Mouse (Mus musculus) neural tube, embryonic 13.5 days (tissue): ENCODE results near the gene Sf3b4. TPM values are rescaled to one million over a fixed set of nuclear protein-coding genes. Genes with fewer than 3 reads are reported as not detected.
A peak's percentile ranks its signal among the peaks of the same experiment; 100 is the strongest.

Source experiments
- ATAC-seq: fragments of 200-750 bp; cut with Nextera tagmentation; 2 replicates; pipeline ENCODE4 v1.8.0; 2017; ENCODE audit warnings: low read depth, mild to moderate bottlenecking, moderate TSS enrichment, moderate library complexity
- H3K27ac ChIP-seq: fragments of 300-500 bp; sonication (generic); replicated peaks from 2 replicates; pipeline ENCODE4 v1.5.1; 2015; ENCODE audit warnings: moderate library complexity, mild to moderate bottlenecking, inconsistent platforms
- H3K27me3 ChIP-seq: fragments of 300-500 bp; sonication (generic); 2 replicates; pipeline ENCODE4 v1.6.1; 2015; ENCODE audit warnings: mild to moderate bottlenecking, inconsistent platforms
- H3K36me3 ChIP-seq: fragments of 300-500 bp; sonication (generic); 2 replicates; pipeline ENCODE4 v1.6.1; 2015; ENCODE audit warnings: mild to moderate bottlenecking, inconsistent platforms
- H3K4me1 ChIP-seq: fragments of 300-500 bp; sonication (generic); replicated peaks from 2 replicates; pipeline ENCODE4 v1.6.1; 2015; ENCODE audit warnings: inconsistent platforms
- H3K4me2 ChIP-seq: fragments of 300-500 bp; sonication (generic); 2 replicates; pipeline ENCODE4 v1.6.1; 2015; ENCODE audit warnings: inconsistent platforms, mild to moderate bottlenecking, moderate library complexity
- H3K4me3 ChIP-seq: fragments of 300-500 bp; sonication (generic); 2 replicates; pipeline ENCODE4 v1.5.1; 2015; ENCODE audit warnings: mild to moderate bottlenecking, inconsistent platforms
- H3K9ac ChIP-seq: fragments of 300-500 bp; sonication (generic); 2 replicates; pipeline ENCODE4 v1.6.1; 2015; ENCODE audit warnings: moderate library complexity, mild to moderate bottlenecking, inconsistent platforms
- H3K9me3 ChIP-seq: fragments of 300-500 bp; sonication (generic); 2 replicates; pipeline ENCODE4 v1.6.1; 2016; ENCODE audit warnings: inconsistent platforms
- WGBS: fragments of 180-500 bp; shearing (Covaris S2); methylation state at CpG from one replicate; pipeline ENCODE4 v1.1.7; 2015; 5-methylcytosine and 5-hydroxymethylcytosine counted together
- polyA plus RNA-seq: library from polyadenylated mRNA; unstranded; fragments of >200 nt; fragmentation: Nextera tagmentation; extraction: Ambion mirVana; gene quantifications from 2 replicates; pipeline ENCODE4 v1.2.1, GENCODE M21; 2015

The Sf3b4 gene
- 135 and 145 TPM in 2 replicates for polyA plus RNA-seq

- Histone ChIP-seq H3K4me3 (peak within 1 kb of the TSS; percentile 74), H3K27me3 (no peaks in the 10 kb centered on the region), H3K36me3 (peaks cover 33% of the 10 kb centered on the region), H3K9me3 (no peaks in the 10 kb centered on the region), H3K4me2 (peak within 1 kb of the TSS; percentile 96), H3K4me1 (peaks cover 47% of the 10 kb centered on the region), H3K27ac (peak within 1 kb of the TSS; percentile 99), H3K9ac (peak within 1 kb of the TSS; percentile 90)
- ATAC-seq, result peak; percentile 94
- WGBS, result under 1% methylated on average over 58 of the region's 58 CpGs
Observed at GRCm38 (mm10) chr3:96172197-96173178, at the start of gene Sf3b4. TSS of gene Sf3b4 (plus strand) at chr3:96172332.

GRCm38 (mm10) chr3:96124235-96124634 is 47.9 kb upstream of the Sf3b4 start:
- Histone ChIP-seq H3K9ac (no peak overlapping the region), H3K4me2 (no peak overlapping the region), H3K4me3 (no peak overlapping the region), H3K27ac (no peak overlapping the region), H3K27me3 (no peaks in the 10 kb centered on the region), H3K4me1 (no peaks in the 10 kb centered on the region), H3K9me3 (no peaks in the 10 kb centered on the region), H3K36me3 (no peaks in the 10 kb centered on the region)
- WGBS, result 87% methylated on average over 5 of the region's 5 CpGs
- ATAC-seq, result no peak

DNA sequence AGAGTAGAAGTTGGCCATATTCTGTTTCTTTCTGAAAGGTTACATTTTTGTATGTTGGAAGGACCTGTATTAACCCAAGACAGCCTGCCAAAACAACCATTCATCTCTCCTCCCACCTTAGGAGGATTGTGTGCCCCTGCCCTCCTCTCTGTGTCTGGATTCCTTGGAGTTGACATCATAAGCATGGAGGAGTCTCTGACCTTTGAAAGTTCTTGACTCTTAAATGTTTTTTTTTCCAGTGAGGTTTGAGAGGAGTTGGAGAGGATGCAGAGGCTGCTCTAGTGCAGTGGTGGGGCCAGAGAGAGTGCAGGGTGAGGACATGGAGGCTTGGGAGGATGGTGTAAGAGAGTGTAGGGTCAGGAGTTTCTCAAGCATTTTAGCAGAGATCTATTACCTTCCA is 44.0 kb upstream of the Sf3b4 start:
- no peaks in the 10 kb centered on the region for H3K36me3 ChIP-seq
- H3K4me1 ChIP-seq, result no peaks in the 10 kb centered on the region
- ATAC-seq, result no peak
- H3K4me3 ChIP-seq, result no peak overlapping the region
- no peak overlapping the region for H3K4me2 ChIP-seq
- H3K9me3 ChIP-seq, result no peaks in the 10 kb centered on the region
- no peak overlapping the region for H3K9ac ChIP-seq
- no peaks in the 10 kb centered on the region for H3K27me3 ChIP-seq
- no peak overlapping the region for H3K27ac ChIP-seq

GRCm38 (mm10) chr3:96132478-96132877 is 39.7 kb upstream of the Sf3b4 start:
- Histone ChIP-seq H3K4me3 (no peak overlapping the region), H3K27ac (no peak overlapping the region)
- WGBS, result 91% methylated on average over 3 of the region's 3 CpGs

GRCm38 (mm10) chr3:96133327-96133905 is 38.7 kb upstream of the Sf3b4 start:
- no peak for ATAC-seq
- Histone ChIP-seq H3K9ac (no peak overlapping the region), H3K36me3 (0 out of 2 replicates have a peak, but pooled peaks cover 3% of the 10 kb centered on the region), H3K4me1 (no peaks in the 10 kb centered on the region), H3K9me3 (no peaks in the 10 kb centered on the region), H3K4me2 (no peak overlapping the region), H3K27me3 (no peaks in the 10 kb centered on the region), H3K4me3 (no peak overlapping the region), H3K27ac (no peak overlapping the region)
- 79% methylated on average over 11 of the region's 11 CpGs for WGBS

More at GRCm38 (mm10) chr3:96132478-96132877, 39.7 kb upstream of the Sf3b4 start:
- no peaks in the 10 kb centered on the region for H3K9me3 ChIP-seq
- H3K27me3 ChIP-seq, result no peaks in the 10 kb centered on the region
- H3K9ac ChIP-seq, result no peak overlapping the region
- no peak for ATAC-seq
- 0 out of 2 replicates have a peak, but pooled peaks cover 1% of the 10 kb centered on the region for H3K36me3 ChIP-seq
- no peaks in the 10 kb centered on the region for H3K4me1 ChIP-seq
- no peak overlapping the region for H3K4me2 ChIP-seq

- Histone ChIP-seq H3K36me3 (peaks cover 7% of the 10 kb centered on the region; the same call in 1 of the 2 replicates), H3K27ac (no peak overlapping the region), H3K4me2 (no peak overlapping the region), H3K9me3 (no peaks in the 10 kb centered on the region), H3K4me3 (no peak overlapping the region), H3K9ac (no peak overlapping the region), H3K27me3 (no peaks in the 10 kb centered on the region), H3K4me1 (no peaks in the 10 kb centered on the region)
- no peak for ATAC-seq
- 85% methylated on average over 3 of the region's 3 CpGs for WGBS
Observed at GRCm38 (mm10) chr3:96135011-96135410, 37.1 kb upstream of the Sf3b4 start.

DNA sequence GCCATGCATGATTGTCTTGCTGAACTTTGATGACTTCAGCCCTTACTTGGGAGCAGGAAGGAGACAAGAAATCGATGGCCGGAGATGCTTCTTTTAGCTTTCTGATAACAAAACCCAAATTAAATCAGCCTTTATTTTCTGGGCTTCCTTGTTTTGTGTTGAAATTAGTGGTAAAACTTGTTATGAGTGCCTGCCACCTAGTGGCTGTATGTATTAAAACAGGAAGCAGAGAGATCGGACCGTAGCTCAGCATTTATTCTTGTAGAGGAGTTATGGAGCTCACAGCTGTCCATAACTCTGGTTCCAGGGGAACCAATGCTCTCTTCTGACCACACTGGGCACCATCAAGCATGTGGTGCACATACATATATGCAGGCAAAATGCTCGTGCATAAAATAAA is 24.2 kb upstream of the Sf3b4 start:
- ATAC-seq, result 0 out of 2 replicates have a peak, but pooled peaks have one; percentile 40
- 0 out of 2 replicates have a peak overlapping the region, but pooled peaks have one; percentile 23 for H3K27ac ChIP-seq
- no peaks in the 10 kb centered on the region for H3K4me1 ChIP-seq
- H3K4me2 ChIP-seq, result no peak overlapping the region
- H3K9me3 ChIP-seq, result no peaks in the 10 kb centered on the region
- H3K4me3 ChIP-seq, result no peak overlapping the region
- H3K36me3 ChIP-seq, result peaks cover 54% of the 10 kb centered on the region
- H3K27me3 ChIP-seq, result no peaks in the 10 kb centered on the region
- WGBS, result 18% methylated on average over 5 of the region's 5 CpGs
- H3K9ac ChIP-seq, result 0 out of 2 replicates have a peak overlapping the region, but pooled peaks have one; percentile 34

GRCm38 (mm10) chr3:96151836-96152235 is 20.3 kb upstream of the Sf3b4 start:
- no peak overlapping the region for H3K4me3 ChIP-seq
- no peaks in the 10 kb centered on the region for H3K27me3 ChIP-seq
- H3K27ac ChIP-seq, result no peak overlapping the region
- H3K4me1 ChIP-seq, result no peaks in the 10 kb centered on the region
- H3K4me2 ChIP-seq, result no peak overlapping the region
- WGBS, result 93% methylated on average over 7 of the region's 7 CpGs
- peaks cover 60% of the 10 kb centered on the region for H3K36me3 ChIP-seq
- no peak overlapping the region for H3K9ac ChIP-seq
- H3K9me3 ChIP-seq, result no peaks in the 10 kb centered on the region
- ATAC-seq, result no peak

DNA sequence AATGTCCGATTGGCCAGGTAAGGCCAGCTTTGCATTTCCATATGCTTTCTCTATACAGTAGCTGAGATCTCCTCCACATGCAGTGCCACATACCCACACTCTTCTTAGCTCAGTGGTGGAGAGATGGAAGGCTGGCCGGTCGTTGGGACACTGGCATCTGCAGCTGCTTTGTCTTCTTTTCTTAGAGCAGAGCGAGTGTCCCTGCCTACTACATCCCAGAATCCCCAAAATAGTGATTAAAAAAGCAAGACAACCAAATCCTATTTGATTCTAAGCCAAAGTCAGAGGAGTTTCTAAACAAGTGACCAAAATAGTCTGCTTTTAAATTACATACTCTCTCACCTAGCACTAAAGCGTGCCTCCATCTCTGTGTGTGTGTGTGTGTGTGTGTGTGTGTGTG is 19.5 kb upstream of the Sf3b4 start:
- no peaks in the 10 kb centered on the region for H3K9me3 ChIP-seq
- H3K27me3 ChIP-seq, result no peaks in the 10 kb centered on the region
- no peak overlapping the region for H3K27ac ChIP-seq
- H3K9ac ChIP-seq, result no peak overlapping the region
- no peaks in the 10 kb centered on the region for H3K4me1 ChIP-seq
- no peak overlapping the region for H3K4me3 ChIP-seq
- WGBS, result 90% methylated on average over 5 of the region's 5 CpGs
- H3K36me3 ChIP-seq, result peaks cover 60% of the 10 kb centered on the region
- ATAC-seq, result no peak
- no peak overlapping the region for H3K4me2 ChIP-seq

GRCm38 (mm10) chr3:96155501-96155900 is 16.6 kb upstream of the Sf3b4 start:
- Histone ChIP-seq H3K4me1 (peaks cover 3% of the 10 kb centered on the region), H3K9ac (no peak overlapping the region), H3K9me3 (no peaks in the 10 kb centered on the region), H3K27me3 (no peaks in the 10 kb centered on the region), H3K4me2 (no peak overlapping the region), H3K27ac (no peak overlapping the region), H3K36me3 (peaks cover 56% of the 10 kb centered on the region), H3K4me3 (no peak overlapping the region)
- no peak for ATAC-seq
- WGBS, result 86% methylated on average over 8 of the region's 8 CpGs

DNA sequence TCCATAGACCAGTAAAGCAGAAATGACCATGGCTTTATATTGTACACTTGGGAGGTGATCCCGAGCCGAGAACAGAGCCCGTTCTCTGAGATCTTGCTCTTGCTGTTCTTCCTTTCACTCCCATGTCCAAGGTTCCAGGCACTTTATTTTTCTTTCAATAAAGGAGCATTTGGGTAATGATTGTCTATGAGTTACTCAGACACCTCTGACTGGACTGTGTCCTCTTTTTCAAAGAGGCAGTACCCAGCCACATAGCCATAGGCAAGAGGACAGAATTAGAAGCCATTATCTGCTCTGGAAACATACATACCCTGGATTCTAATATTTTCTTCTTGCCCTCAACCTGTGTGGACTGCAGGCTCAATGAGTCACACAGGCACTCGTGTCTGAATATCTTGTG is 12.3 kb upstream of the Sf3b4 start:
- Histone ChIP-seq H3K4me2 (no peak overlapping the region), H3K9me3 (no peaks in the 10 kb centered on the region), H3K27ac (no peak overlapping the region), H3K36me3 (peaks cover 12% of the 10 kb centered on the region), H3K4me3 (no peak overlapping the region), H3K4me1 (peaks cover 25% of the 10 kb centered on the region), H3K9ac (no peak overlapping the region), H3K27me3 (no peaks in the 10 kb centered on the region)
- 77% methylated on average over 4 of the region's 4 CpGs for WGBS
- ATAC-seq, result no peak

DNA sequence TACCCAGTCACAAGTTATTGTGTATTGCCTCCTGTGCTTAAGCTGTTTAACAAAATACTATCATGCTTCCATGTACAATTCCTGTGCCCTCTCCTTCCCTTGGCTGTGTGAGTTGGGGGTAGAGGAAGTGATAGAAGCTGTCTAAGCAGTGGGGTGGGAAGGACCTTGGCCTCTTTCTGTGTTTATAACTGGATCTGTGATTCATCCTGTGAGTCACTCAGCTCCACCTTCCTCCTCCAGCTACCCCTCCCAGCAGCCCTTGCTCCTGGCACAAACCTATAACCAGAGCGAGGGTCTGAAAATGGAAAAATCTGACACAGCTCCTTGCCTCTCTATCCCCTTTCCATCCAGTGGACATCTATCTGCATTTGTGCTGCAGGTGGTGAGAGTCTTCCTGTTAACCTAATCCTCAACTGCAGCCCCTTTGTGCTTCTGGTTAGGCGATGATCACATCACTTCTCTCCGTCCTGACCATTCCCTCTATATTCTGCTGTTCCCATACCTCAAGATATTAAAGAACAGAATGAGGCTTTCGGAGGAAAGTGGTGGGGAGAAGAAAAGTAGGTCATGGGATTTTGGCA is 11.8 kb upstream of the Sf3b4 start:
- H3K9me3 ChIP-seq, result no peaks in the 10 kb centered on the region
- H3K27me3 ChIP-seq, result no peaks in the 10 kb centered on the region
- H3K9ac ChIP-seq, result 0 out of 2 replicates have a peak overlapping the region, but pooled peaks have one; percentile 72
- 66% methylated on average over 4 of the region's 4 CpGs for WGBS
- peak overlapping the region; percentile 78 for H3K4me2 ChIP-seq
- ATAC-seq, result no peak
- peaks cover 25% of the 10 kb centered on the region for H3K4me1 ChIP-seq
- peaks cover 7% of the 10 kb centered on the region for H3K36me3 ChIP-seq
- no peak overlapping the region for H3K4me3 ChIP-seq
- H3K27ac ChIP-seq, result no peak overlapping the region
